Mouse (Mus musculus): ENCODE measurements around the gene Dpm3.
"Not testable (repeated sequence)": the region's sequence is repeated elsewhere in the genome, so short reads cannot be mapped to it uniquely, and the experiment has no call there.

The Dpm3 gene

DNA sequence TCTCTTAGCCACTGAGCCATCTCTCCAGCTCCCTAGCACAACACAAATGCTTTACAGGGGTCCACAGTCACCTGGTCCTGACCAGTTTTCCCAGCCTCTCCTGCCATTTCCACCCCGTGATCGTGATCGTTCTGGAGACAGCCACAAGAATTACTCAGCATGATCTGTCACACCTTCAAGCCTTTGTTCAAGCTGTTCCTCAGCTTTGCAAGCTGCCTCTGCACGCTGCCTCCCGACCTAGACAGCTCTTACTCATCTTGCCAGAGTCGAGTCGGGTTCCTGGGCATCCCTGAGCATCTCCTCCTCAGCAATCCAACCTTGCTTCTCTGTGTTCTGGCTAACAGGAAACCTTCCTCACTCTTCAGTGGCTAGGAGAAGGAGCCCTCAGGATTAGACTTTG is at the start of gene Dpm3:
Gene Dpm3, plus strand, starts transcription at position 283 of the 400 bp plus-strand sequence.
- no peak for DNase-seq

DNA sequence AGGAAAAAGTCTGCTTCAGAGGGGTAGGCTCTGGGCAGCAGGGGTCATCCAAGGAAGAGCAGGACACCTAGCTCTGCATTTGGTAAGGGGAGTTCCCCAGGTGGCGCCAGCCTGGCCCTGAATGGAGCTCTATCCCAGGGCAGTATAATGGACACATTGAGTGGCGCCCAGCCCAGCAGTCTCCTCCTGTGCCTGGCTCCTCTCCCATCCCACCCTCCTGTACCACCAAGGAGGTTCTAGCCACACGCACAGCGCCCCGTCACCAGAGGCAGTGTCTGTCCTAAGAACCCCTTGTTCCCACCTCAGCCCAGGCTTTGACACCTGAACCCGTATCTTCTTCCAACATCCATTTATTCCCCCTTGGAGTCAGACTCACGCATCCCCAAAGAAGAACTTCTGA is 49.4 kb upstream of the Dpm3 start:
- DNase-seq, result no peak

DNA sequence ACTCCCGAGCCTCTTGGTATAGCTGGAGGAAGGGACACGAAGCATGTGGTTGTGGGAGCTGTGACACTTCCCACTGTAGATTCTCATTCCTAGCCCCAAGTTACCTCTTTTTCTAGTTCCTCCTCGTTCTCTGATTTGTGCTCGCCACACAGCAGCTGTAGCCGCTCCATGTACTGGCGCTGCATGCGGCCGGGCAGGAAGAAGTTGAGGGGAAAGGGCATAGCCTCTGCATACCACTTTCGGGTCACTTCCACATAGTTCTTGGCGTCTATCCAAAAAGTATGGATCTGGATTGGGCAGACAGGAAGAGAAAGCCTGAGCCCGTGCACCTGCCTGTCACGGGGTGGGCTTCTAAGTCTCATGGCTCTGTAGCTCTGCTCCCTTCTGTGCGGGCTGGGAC is 49.0 kb upstream of the Dpm3 start:
- DNase-seq, result peak in 1 of 2 experiments; percentile 2

DNA sequence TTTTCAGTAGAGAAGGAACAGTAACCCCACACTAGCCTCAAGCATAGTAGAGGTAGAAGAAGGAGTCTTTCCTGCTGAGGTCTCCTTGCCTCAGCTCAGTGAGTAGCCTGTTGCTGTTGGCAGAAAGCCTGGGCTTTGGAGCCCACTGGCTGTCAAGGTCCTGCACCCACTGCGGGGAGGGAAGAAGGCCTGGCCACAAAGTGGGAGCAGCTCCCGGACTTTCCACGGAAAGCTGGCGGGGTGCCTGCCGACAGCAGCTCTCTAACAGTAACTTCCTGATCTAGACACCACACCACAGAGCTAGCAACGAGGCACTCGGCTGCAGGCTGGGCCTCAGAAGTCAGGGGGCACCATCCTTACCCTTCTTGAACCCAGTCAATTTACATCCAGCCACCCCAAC is 48.4 kb upstream of the Dpm3 start:
- DNase-seq, result peak in 1 of 2 experiments; percentile 12

DNA sequence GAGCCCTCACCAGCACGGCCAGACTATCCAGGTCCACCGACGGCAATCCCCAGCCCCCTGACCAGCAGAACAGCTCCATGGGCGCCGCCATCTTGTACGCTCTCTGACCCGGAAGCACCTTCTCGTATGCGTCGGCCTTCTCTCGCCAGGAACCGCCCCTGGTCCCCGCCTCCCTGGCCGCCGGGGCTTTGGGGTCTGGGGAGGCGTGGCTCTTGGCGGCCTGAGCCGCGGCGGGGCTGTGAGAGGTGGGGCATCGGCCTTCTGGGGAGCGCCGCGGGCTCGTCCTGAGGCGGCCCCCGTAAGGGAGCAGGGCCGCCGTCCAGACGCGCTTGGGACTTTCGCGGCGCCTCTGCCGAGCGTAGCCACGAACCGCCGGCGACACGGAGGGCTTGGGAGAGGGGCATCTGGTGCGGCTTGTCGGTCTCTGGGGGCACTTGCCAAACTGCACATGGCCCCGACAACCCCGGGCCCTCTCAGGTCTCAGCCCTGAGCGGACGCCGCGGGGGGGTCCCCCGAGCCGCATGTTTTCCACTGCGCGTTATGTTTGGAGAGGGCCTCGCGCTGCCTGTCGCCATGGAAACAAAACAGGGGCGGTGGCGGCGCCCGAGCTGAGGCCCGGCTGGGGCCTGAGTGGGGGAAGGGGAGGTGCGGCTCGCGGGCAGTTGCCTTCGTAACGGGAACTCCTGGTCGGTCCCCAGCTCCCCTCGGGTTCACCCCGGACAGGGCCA is 45.2 kb upstream of the Dpm3 start:
- DNase-seq, result peak; percentile 91 to 94

DNA sequence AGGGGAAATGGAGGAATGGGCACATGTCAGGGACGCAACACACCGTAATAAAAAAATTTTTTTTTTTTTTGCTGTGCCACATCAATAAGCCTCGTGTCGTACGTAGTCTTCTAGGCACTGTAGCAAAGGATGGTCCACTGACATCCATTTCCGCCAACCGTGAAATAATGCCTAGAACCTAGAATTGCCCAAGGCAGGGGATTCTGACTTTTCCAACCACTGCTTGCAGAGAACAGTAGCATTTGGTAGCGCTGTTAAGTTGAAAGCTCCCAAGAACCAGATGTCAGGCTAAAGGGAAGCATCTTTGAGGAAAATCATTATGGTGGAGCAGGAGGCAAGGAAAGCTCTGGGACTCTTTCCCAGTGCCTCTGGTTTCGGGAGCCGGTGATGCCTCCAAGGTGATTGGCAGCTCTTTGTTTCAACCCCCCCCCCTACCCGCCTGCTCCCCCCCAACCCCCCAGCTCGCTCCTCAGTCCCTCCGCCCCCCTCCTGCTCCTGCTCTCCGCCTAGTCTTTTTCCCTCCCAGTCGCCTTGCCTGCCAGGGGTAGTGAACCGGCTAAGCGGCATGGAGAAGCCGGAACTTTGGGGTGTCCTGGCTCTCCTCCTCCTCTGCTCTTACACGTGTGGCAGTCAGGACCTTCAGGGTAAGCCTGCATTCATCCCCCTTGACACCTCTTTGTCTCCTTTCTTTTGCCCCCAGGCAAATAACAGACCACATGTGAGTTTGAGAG is 44.3 kb upstream of the Dpm3 start, which contains the start of gene Thbs3:
Gene Thbs3, plus strand, starts transcription at position 500 of the 731 bp plus-strand sequence.
- DNase-seq, result no peak

DNA sequence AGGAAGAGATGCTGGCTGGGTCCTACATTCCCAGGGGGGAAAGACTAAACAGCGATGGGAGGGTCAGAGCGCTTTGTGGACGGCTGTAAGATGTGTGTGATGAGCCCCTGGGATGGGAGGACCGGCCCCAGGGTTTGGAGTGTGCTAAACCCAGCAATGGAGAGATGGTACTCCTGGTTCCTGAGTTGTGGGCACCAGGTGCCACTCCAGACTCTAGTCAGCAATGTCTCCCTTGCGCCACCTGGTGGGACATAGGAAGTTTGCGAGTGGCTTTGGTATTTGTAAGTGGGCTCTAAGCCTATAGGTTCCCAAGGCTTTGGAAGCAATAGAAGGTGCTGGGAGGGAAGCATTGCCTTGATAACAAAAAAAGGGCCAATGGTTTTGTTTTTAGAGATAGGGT is 43.3 kb upstream of the Dpm3 start:
- peak; percentile 89 to 90 for DNase-seq

DNA sequence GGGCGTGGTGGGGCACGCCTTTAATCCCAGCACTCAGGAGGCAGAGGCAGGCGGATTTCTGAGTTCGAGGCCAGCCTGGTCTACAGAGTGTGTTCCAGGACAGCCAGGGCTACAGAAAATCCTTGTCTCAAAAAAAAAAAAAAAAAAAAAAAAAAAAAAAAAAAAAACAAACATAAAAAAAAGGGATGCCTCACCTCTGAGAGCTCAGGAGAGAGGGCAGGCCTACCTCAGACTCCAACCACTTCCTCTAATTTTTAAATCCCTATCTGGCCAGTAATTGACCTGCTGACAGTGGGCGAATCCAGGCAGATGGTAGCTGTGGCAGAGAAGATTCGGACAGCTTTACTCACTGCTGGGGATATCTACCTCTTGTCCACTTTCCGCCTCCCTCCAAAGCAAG is 42.8 kb upstream of the Dpm3 start:
- not testable (repeated sequence) for DNase-seq

DNA sequence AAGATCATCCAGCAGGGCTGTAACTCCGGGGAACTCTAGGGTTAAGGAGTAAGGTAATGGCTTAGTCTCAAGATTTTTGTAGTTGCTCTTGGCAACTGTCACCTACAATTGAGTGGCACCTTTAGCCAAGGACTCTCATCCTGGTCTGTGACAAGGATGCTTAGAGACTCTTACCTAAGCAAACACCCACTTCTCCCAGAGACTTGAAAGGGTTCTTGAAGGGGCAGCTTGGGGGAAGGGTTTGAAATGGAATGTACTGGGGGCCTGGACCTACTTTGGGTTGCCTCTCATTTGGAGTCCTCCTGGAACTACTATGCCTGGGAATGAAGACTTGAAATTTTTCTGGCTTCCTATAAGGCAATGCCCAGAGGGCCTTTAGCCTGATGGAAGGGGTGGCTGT is 40.9 kb upstream of the Dpm3 start:
- DNase-seq, result no peak

DNA sequence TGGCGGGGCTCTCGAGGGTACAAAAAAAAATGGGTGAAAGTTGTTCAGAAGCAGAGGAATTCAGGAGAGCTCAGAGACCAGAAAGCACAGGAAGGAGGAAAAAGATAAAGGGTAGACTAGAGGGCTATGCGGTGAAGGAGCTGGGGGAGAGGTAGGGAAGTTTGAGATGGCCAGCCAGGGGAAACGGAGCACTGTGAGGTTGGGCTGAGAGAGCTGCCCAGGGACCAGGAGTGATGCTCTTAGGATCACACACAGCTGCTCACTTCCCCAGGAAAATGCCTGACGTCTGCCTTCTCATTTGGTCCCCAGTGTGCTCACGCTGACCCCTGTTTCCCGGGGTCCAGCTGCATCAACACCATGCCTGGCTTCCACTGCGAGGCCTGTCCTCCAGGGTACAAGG is 39.6 kb upstream of the Dpm3 start:
- DNase-seq, result no peak

DNA sequence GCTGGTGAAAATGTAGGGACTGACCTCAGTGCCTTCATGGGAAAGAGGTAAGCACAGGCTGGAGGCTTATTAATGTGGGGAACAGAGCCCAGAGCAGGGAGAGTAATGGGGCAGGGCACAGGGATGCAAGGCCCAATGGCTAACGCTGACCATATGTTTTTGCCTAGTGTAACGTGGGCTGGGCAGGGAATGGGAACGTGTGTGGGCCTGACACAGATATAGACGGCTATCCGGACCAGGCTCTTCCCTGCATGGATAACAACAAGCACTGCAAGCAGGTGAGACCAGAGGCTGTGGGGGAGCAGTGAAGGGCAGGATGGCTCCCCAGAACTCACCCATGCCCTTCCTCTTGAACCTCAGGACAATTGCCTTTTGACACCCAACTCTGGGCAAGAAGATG is 38.0 kb upstream of the Dpm3 start:
- DNase-seq, result no peak

DNA sequence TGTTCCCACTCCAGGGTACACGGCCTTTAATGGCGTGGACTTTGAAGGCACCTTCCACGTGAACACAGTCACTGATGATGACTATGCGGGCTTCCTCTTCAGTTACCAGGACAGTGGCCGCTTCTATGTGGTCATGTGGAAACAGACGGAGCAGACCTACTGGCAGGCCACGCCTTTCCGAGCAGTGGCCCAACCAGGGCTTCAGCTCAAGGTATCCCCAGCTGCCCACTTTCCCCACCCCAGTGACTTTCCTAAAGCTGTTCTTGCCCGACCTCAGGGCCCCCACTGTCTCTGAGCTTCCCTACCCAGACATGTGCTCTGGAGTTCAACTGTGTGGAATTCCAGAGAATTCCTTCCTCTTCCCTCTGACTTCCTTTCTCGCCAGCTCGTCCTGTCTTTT is 34.4 kb upstream of the Dpm3 start:
- no peak for DNase-seq

DNA sequence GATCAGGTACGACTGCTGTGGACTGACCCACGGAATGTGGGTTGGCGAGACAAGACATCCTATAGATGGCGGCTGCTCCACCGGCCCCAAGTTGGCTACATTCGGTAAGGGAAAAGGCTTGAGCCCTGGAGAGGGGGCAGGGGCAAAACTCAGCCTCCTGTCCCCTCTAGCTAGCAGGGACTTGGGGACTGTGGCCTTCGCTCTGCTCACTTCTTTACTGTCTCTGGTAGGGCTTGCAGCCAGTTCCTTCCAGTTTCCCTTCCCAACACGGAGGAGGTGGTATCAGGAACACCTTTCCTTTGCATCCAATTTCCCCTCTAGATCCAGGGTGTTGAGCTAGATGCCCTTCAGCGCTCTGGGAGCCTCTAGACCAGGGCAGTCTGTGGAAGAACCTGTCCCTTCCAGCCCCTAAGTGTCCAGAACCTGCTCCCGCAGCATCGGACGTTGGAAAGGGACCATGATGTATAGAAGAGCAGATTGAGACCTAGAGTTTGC is 33.8 kb upstream of the Dpm3 start:
- DNase-seq, result no peak

DNA sequence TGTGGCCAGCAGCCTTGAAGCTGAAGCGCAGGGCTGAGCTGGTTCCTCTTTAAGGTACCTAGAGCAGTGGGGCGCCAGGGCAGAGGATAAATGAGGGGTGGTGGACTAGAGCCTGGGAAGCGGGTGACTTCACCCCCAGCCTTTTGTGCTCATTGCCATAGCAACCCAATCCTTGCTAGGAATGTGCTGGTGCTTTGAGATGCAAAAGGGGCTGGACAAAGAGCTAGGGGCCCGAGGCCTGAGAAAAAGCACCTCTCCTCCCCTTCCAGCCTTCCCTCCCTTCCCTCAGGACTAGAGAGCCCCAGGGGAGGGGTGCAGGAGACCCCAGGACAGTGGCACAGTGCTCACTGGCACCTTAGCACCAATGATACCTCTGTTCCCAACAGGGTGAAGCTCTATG is 33.2 kb upstream of the Dpm3 start:
- DNase-seq, result no peak

DNA sequence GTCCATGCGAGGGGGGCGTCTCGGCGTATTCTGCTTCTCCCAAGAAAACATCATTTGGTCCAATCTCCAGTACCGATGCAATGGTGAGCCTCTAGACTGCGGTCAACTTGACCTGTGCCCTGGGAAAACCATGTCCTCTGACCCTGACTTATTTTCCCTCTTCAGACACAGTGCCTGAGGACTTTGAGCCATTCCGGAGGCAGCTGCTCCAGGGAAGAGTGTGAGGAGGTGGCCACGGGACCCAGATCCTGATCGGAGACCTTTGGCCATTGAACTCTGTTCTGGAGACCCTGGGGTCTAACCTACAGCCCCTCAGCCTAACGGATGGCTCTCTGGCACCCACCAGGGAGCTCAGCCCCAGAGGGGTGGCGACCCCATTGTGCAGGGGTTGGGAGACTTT is 32.8 kb upstream of the Dpm3 start:
- DNase-seq, result no peak

DNA sequence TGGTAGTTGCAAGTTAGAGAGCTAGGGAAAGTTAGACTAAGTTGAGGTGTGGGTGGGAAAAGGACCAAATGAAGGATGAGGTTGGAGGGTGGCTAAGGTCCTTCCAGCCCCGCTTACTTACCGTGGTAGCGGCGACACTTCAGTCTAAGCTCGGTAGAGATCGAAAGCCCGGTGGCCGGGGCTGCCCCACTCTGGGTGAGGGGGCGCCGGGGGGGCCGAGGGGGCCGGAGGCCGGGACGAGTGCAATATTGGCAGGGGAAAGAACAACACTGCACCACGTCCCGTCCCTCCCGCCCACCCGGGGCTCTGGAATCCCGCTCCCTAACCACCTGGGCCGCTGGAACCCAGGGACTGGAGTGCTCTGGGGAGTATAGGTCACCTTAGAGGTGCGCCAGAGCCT is 32.3 kb upstream of the Dpm3 start, which contains the start of gene Mtx1:
Gene Mtx1, minus strand, starts transcription at position 189 of the 400 bp plus-strand sequence.
- no peak for DNase-seq

DNA sequence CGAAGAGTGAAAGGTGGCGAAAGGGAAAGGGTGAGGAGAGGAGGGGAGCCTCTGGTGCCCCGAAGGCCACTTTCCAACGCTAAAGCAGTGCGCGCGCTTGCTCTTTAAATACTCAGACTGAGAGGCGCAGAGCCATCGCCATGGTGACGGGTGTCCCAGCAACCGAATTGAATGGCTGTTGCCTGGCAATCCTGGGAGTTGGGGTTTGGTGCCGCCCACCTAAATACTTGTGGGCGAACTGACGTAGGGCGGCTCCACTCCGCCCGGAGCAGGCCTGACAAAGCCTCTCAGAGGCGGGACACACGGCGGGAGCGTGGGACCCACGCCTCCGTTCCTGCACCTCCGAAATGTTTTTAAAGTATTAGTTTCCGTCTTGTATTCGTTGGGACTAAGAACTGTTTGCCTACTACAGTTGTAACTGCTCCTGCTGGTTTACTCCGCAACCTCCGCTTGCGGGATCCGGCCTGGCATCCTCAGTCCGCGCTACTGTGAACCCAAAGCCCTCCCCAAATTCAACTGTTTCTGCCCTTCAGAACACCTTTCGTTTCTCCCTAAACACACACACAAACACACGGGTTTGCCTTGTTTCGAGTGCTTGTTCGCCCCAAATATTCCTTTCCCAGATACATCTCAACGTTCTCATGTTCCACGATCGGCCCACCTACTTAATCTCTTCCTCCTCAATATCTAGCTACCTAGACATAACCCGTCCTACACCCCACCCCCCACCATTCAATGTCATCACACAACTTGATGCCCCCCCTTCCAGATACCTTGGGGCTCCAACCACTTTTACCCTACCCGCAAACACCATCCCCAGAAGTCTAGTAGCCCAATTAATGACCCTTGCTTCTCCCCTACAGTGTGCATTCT is 31.6 kb upstream of the Dpm3 start:
- peak; percentile 39 to 48 for DNase-seq

DNA sequence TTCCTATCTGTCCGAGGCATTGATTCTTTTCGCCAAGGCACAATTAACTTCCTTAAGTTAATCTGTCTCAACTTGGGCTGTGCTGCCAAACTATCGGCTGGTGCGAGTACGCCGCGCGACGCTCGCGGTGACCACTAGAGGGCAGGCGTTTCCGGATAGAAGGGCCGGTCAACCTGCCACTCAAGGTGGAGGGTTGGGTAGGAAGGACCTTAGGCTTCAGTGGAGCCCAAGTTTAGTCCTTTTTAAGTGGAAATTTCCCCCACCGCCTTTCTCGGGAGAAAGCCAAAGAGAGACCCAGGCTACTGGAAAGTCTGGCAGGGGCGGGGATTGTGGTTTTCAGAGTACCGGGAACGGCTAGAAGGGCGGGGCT is 31.0 kb upstream of the Dpm3 start:
- peak; percentile 86 to 89 for DNase-seq

DNA sequence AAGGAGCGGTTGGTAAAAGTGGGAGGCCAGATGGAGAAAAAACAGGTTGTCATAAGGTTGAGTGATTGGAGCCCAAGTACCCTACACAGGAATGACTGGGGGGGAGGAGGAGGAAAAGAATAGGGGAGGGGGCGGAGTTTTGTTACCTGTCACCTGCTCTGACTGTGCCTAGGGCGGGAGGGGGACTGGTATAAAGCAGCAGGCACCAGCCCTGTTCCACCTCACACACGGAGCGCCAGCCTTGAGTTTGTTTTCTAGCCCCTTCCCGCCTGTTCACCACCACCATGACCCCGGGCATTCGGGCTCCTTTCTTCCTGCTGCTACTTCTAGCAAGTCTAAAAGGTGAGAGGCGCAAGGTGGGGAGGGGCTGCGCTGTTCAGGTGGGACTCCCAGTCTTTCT is 30.3 kb upstream of the Dpm3 start, which contains the start of gene Muc1:
Gene Muc1, plus strand, starts transcription at position 222 of the 400 bp plus-strand sequence.
- DNase-seq, result no peak

DNA sequence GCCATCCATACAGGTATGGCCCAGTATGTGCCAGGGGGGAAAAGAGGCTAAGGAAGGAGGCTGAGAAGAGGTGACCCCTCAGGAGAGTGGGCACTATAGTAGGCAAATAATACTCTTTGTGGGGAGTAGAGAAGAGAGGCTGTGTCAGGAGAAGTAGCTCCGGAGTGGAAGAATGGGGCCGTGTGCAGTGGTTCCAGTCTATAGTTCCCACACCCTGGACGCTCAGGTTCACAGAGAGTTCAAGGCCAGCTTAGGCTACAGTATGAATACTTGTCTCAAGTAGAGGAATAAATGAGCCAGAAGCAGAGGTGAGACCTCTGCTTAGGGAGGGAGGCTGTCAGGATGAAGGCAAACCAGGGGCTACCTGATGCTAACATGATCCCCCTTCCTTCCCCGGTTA is 29.9 kb upstream of the Dpm3 start:
- no peak for DNase-seq

DNA sequence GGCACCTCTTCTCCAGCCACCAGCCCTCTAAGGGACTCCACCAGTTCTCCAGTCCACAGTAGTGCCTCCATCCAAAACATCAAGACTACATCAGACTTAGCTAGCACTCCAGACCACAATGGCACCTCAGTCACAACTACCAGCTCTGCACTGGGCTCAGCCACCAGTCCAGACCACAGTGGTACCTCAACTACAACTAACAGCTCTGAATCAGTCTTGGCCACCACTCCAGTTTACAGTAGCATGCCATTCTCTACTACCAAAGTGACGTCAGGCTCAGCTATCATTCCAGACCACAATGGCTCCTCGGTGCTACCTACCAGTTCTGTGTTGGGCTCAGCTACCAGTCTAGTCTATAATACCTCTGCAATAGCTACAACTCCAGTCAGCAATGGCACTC is 28.6 kb upstream of the Dpm3 start:
- no peak for DNase-seq

DNA sequence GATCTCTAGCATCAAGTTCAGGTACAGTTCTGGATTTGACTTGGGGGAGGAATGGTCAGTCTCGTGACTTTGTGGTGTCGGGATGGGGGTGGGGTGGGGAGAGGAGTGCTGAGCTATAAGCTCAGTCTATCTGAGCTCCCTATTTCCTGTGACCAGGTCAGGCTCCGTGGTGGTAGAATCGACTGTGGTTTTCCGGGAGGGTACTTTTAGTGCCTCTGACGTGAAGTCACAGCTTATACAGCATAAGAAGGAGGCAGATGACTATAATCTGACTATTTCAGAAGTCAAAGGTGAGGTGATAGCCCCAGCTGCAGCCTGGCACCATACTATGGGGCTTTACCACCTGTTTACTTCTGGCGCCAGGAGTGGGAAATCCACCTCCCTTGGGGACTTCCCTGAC is 27.8 kb upstream of the Dpm3 start:
- DNase-seq, result no peak

DNA sequence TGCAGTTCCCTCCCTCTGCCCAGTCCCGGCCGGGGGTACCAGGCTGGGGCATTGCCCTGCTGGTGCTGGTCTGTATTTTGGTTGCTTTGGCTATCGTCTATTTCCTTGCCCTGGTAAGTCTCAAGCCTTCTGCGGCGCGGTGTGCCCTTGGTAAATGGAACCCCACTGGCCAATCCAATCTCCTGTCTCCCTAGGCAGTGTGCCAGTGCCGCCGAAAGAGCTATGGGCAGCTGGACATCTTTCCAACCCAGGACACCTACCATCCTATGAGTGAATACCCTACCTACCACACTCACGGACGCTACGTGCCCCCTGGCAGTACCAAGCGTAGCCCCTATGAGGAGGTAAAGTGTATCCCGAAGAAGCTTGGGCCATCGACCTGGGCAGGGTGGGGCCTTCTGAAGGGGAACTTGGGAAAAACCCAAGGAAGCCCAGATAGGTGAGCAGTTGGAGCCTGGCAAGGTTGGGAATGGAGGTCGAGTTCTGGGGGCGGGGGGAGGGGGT is 27.3 kb upstream of the Dpm3 start:
- no peak for DNase-seq

Data from cerebellum, adult 18-20 months (tissue).